Mouse (Mus musculus) cerebellum, postnatal 25 days (tissue): ENCODE measurements around the gene Smyd5.
"Not testable (repeated sequence)": the region's sequence is repeated elsewhere in the genome, so short reads cannot be mapped to it uniquely, and the experiment has no call there.

Experiments used
- DNase-seq, 2 experiments: peaks; one replicate each; pipeline ENCODE4 v3.0.0; 2021; ENCODE audit warnings: mixed read lengths in 2 of 2

The Smyd5 gene

GRCm38 (mm10) chr6:85450140-85450539 is 18.4 kb downstream of the Smyd5 start:
- DNase-seq, result not testable (repeated sequence)

GRCm38 (mm10) chr6:85450697-85451663 is 19.2 kb downstream of the Smyd5 start, which contains the start of gene Cct7:
Cct7 (plus strand) TSS chr6:85451514.
- DNase-seq, result peak; percentile 97 to 99

- DNase-seq, result peak; percentile 97 to 98
Measured at GRCm38 (mm10) chr6:85451664-85452410, 20.0 kb downstream of the Smyd5 start, which contains the start of gene Pradc1. Pradc1 (minus strand) TSS chr6:85451970.

GRCm38 (mm10) chr6:85452411-85452665 is 20.5 kb downstream of the Smyd5 start:
- no peak for DNase-seq

- DNase-seq, result no peak
Measured at GRCm38 (mm10) chr6:85452816-85453215, 21.0 kb downstream of the Smyd5 start.

- DNase-seq, result no peak
Measured at GRCm38 (mm10) chr6:85459621-85460020, 27.8 kb downstream of the Smyd5 start.

GRCm38 (mm10) chr6:85465381-85465780 is 33.6 kb downstream of the Smyd5 start:
- peak; percentile 27 to 54 for DNase-seq

GRCm38 (mm10) chr6:85469660-85470430 is 38.1 kb downstream of the Smyd5 start:
- peak in 1 of 2 experiments; percentile 39 for DNase-seq

- DNase-seq, result peak; percentile 33 to 51
Measured at GRCm38 (mm10) chr6:85471962-85472361, 40.2 kb downstream of the Smyd5 start.

- no peak for DNase-seq
Measured at GRCm38 (mm10) chr6:85472542-85472941, 40.8 kb downstream of the Smyd5 start.

- DNase-seq, result no peak
Measured at GRCm38 (mm10) chr6:85475581-85475980, 43.8 kb downstream of the Smyd5 start.

GRCm38 (mm10) chr6:85477366-85477917 is 45.7 kb downstream of the Smyd5 start:
- DNase-seq, result peak; percentile 49 to 64

GRCm38 (mm10) chr6:85478416-85478815 is 46.6 kb downstream of the Smyd5 start:
- no peak for DNase-seq

- DNase-seq, result no peak
Measured at GRCm38 (mm10) chr6:85479979-85480378, 48.2 kb downstream of the Smyd5 start.

GRCm38 (mm10) chr6:85480685-85481084 is 48.9 kb downstream of the Smyd5 start:
- DNase-seq, result peak in 1 of 2 experiments; percentile 23

- peak; percentile 69 to 71 for DNase-seq
Measured at GRCm38 (mm10) chr6:85483843-85484721, 52.3 kb downstream of the Smyd5 start.

GRCm38 (mm10) chr6:85485738-85486137 is 53.9 kb downstream of the Smyd5 start:
- DNase-seq, result no peak

GRCm38 (mm10) chr6:85488510-85488909 is 56.7 kb downstream of the Smyd5 start:
- DNase-seq, result no peak

GRCm38 (mm10) chr6:85489717-85490116 is 57.9 kb downstream of the Smyd5 start:
- no peak for DNase-seq

- DNase-seq, result no peak
Measured at GRCm38 (mm10) chr6:85490252-85490651, 58.5 kb downstream of the Smyd5 start.

- DNase-seq, result no peak
Measured at GRCm38 (mm10) chr6:85491606-85492005, 59.8 kb downstream of the Smyd5 start.
